Mouse (Mus musculus): ENCODE data around the gene Lmf1.

DNA sequence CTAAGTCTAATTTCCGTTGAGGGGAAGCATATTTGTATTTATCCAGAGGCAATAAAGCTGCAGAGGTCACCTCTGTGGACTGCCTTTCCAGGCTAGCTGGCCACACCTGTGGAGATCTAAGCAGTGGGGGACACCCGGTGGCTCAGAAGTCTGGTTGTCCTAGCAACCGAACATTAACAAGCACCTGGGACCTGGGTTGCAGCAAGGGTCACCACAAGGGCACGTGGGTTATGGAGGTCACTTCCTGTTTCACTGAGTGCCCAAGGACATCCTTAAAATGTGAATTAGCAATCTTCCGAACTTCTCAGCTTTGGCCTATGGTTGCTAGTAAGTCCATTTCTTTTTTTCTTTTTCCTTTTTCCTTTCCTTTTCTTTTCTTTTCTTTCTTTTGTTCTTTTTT lies 25.3 kb downstream of the Lmf1 start:
- no peak for TF ChIP-seq POU5F1 (IDR thresholded peaks at IDR 0.05; ENCODE audit: borderline replicate concordance, low read length)
- TF ChIP-seq CTCF (conservative IDR thresholded peaks at IDR 0.05; ENCODE audit: low read length) = no peak
- no peak for TF ChIP-seq NANOG (IDR thresholded peaks at IDR 0.05; ENCODE audit: borderline replicate concordance, low read length)

Measured in E14TG2a.4 (cell line).